Mouse (Mus musculus) adrenal gland, postnatal 10 days (tissue): ENCODE measurements around the gene 9430097D07Rik. TPM values are rescaled to one million over a fixed set of nuclear protein-coding genes. Genes with fewer than 3 reads are reported as not detected.

Experiments used
- DNase-seq: peaks from one replicate; pipeline ENCODE4 v3.0.0; 2021; ENCODE audit warnings: mixed read lengths
- long read RNA-seq, 2 experiments: library from polyadenylated mRNA; stranded (forward); transcript quantifications; one replicate each; pipeline ENCODE4 v2.0.0; 2021
- total RNA-seq, 2 experiments: library from RNA; stranded (reverse); gene quantifications; 2 replicates each; pipeline ENCODE4 v1.2.3; 2021

9430097D07Rik gene
- not detected for total RNA-seq
- long read RNA-seq, experiment 1: 0 reads
- long read RNA-seq, experiment 2: 0 reads

GRCm38 (mm10) chr2:32575586-32576160, at the start of gene 9430097D07Rik:
Gene 9430097D07Rik, minus strand, starts transcription at chr2:32575684.
- DNase-seq: peak; percentile 51

GRCm38 (mm10) chr2:32624111-32624748, 48.7 kb upstream of the 9430097D07Rik start:
- no peak for DNase-seq

GRCm38 (mm10) chr2:32621517-32621859, 46.0 kb upstream of the 9430097D07Rik start, which contains the start of gene Ak1:
Gene Ak1, plus strand, starts transcription at chr2:32621758.
- no peak for DNase-seq

GRCm38 (mm10) chr2:32620682-32621516, 45.4 kb upstream of the 9430097D07Rik start:
- DNase-seq: peak; percentile 77

- no peak for DNase-seq
Measured at GRCm38 (mm10) chr2:32618051-32618450, 42.6 kb upstream of the 9430097D07Rik start.

GRCm38 (mm10) chr2:32617601-32618000, 42.1 kb upstream of the 9430097D07Rik start:
- no peak for DNase-seq

- no peak for DNase-seq
Measured at GRCm38 (mm10) chr2:32617109-32617508, 41.6 kb upstream of the 9430097D07Rik start.

- DNase-seq: no peak
Measured at GRCm38 (mm10) chr2:32612274-32612673, 36.8 kb upstream of the 9430097D07Rik start.

GRCm38 (mm10) chr2:32610610-32611229, 35.2 kb upstream of the 9430097D07Rik start:
- DNase-seq: peak; percentile 70

GRCm38 (mm10) chr2:32608778-32609435, 33.4 kb upstream of the 9430097D07Rik start:
- no peak for DNase-seq

GRCm38 (mm10) chr2:32608141-32608777, 32.8 kb upstream of the 9430097D07Rik start:
- peak; percentile 90 for DNase-seq

- peak; percentile 61 for DNase-seq
Measured at GRCm38 (mm10) chr2:32607262-32607947, 31.9 kb upstream of the 9430097D07Rik start.

- DNase-seq: peak; percentile 93
Measured at GRCm38 (mm10) chr2:32606161-32607142, 31.0 kb upstream of the 9430097D07Rik start.

- DNase-seq: no peak
Measured at GRCm38 (mm10) chr2:32604631-32605030, 29.1 kb upstream of the 9430097D07Rik start.

GRCm38 (mm10) chr2:32602600-32603054, 27.1 kb upstream of the 9430097D07Rik start:
- DNase-seq: peak; percentile 95

GRCm38 (mm10) chr2:32601417-32602065, 26.1 kb upstream of the 9430097D07Rik start:
- DNase-seq: peak; percentile 66

- no peak for DNase-seq
Measured at GRCm38 (mm10) chr2:32599409-32599808, 23.9 kb upstream of the 9430097D07Rik start, which contains the start of gene St6galnac6. Gene St6galnac6, plus strand, starts transcription at chr2:32599709.

GRCm38 (mm10) chr2:32598506-32598905, 23.0 kb upstream of the 9430097D07Rik start:
- no peak for DNase-seq

- DNase-seq: no peak
Measured at GRCm38 (mm10) chr2:32597699-32598098, 22.2 kb upstream of the 9430097D07Rik start.
